Mouse (Mus musculus): Measurements from ENCODE around the gene Rap1gap2.

Gene Rap1gap2

DNA sequence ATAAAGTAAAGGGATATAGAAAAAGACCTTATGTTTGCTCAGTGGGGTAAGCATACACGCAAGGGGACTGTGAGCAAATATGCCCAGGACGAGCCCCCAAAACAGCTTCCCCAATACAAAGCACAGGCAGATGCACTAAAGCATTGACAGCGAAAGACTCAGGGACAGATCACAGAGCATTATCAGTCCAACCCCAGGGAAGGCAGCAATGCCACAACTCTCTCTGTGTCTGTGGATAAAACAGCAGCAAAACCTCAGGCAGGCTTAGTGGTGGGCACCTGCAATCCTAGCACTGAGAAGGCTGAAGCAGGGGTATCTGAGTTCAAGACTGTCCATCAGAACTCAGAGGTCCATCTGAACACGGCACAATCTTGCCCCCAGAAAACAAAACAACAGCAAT lies 73.4 kb downstream of the Rap1gap2 start:
- DNase-seq (ENCODE audit: low read depth, low spot score): no peak

DNA sequence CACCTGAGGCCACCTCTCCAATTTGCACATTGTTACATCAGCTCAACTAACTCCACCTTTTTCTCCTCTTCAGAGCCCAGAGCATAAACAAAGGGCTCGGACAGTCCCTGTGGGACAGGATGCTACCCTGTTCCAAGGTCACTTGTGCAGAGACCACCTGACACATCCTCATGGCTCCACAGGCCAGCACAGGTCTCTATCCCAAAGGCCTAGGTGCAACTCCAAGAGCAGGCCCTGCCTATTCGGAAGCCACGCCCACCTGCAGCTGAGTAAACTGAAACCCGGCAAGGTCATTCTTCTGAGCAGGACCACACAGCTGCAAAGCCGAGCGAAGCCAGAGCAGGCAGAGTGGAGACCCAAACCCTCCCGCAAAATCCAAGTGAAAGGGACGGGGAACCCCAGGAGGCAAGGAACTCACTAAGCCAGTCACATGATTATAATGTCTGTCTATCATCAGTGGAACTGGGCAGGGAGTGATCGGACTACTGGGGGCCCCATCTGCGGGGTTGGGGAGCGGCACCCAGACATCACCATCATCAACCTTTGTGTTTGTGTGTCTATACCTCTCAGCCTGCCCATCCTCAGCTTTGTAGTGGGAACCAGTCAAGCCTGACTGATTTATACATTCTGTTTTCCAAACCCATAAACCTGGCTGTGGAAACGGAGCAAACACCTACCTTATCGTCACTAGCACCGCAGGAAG lies 74.4 kb downstream of the Rap1gap2 start:
- DNase-seq (ENCODE audit: low read depth, low spot score): peak; percentile 49

DNA sequence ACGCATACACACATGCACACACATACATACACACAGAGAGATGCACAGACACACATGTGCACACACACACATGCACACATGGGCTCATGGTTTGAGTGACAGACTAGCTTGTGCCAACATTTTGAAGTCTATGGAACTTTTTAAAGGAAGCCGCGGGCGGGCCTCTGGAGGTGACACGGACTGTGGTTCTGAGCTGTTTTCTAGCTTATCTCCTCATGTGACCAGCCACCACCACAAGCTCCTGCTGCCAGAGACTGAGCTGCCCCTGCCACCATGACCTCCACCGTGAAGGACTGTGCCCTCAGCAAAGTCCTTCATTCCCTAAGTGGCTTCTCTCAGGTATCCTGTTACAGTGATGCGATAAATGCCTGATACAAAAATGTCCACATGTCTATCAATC lies 76.3 kb downstream of the Rap1gap2 start:
- no peak for DNase-seq (ENCODE audit: low read depth, low spot score)

DNA sequence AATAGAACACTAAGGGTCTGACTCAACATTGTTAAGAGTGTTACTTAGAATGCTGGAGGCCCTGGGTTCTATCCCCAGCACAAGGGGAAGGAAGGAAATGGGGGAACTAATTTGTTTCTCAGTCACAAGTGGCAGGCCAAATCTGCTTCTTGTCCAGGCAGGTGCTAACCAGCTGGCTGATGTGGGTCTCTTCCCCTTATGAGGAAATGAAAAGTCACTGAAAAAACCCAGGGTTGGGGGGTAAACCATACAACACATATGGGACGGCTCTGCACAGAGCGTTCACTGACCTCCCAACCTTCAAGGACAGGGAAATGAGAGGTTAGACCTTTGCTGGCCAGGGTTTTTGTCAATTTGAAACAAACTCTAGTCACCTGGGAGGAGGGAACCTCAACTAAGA lies 77.7 kb downstream of the Rap1gap2 start:
- DNase-seq (ENCODE audit: low read depth, low spot score): no peak

DNA sequence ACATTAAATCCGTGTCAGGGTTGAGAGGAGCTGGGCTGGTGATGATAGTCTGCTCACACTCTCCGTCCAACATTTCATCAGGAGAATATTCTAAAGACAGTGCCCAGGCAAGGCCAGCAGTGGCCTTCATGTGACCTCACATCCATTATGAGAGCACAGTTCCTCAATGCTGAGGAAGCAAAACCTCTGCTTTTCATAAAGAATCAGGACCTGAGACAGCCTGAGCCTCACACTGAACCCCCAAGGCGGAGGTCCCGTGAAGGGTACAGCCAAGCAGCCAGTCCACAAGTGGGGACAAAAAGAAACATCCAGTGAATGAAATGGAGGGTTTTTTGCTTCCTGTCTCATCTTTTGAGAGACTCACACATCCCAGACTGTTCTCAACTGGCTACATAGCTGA lies 78.3 kb downstream of the Rap1gap2 start:
- no peak for DNase-seq (ENCODE audit: low read depth, low spot score)

DNA sequence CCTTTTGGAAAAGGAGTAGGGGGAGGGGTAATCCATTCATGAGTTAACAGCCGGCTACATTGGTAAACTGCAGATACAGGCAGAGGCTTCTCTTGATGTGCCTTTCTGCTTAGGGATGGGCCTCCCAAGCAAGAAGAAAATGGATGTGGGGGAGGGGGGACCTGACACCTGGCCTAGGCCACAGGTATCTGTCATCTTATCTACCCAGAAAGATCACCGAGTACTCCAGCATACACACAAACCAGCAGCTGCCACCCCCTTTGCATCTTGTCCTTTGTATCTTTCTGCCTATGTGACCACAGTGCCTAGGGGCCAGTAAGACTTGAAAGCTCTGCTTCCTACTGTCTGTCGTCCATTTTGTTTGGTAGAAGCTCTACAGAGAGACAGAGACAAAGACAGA lies 79.0 kb downstream of the Rap1gap2 start:
- DNase-seq (ENCODE audit: low read depth, low spot score): no peak

DNA sequence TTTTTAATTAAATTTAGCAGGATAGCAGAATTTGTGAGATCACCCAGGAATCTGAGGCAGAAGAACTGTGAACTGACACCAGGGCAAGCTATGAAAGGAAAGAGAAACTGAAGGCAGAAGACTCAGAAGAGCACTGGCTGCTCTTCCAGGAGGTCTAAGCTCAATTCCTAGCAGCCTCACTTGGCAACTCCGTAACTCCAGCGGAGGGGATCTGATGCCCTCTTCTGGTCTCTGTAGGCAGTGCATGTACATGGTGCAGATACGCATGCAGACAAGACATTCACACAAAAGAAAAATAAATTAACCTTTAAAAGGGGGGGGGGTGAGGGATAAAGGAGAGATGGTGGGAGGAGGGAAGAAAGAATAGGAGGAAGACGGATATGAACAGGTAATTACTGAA lies 80.9 kb downstream of the Rap1gap2 start:
- peak; percentile 60 for DNase-seq (ENCODE audit: low read depth, low spot score)

DNA sequence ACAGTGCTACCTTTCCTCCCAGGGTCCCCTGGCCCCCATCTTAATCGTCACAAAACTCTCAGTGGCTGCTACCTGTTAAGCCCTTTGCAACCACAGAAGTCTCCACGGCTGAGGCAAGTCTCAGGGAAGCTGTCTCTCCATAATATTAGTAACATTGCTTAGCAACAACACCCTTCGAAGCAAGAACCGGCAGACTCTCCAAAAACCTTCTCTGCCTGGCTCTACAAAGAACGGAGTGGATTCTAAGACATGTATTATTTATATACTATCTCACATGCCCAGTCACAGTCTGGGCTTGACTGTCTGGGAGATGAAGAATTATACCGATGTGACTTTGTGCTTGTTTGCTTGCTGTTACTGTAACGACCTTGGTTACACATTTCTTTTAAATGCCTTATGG lies 83.2 kb downstream of the Rap1gap2 start:
- DNase-seq (ENCODE audit: low read depth, low spot score): no peak

DNA sequence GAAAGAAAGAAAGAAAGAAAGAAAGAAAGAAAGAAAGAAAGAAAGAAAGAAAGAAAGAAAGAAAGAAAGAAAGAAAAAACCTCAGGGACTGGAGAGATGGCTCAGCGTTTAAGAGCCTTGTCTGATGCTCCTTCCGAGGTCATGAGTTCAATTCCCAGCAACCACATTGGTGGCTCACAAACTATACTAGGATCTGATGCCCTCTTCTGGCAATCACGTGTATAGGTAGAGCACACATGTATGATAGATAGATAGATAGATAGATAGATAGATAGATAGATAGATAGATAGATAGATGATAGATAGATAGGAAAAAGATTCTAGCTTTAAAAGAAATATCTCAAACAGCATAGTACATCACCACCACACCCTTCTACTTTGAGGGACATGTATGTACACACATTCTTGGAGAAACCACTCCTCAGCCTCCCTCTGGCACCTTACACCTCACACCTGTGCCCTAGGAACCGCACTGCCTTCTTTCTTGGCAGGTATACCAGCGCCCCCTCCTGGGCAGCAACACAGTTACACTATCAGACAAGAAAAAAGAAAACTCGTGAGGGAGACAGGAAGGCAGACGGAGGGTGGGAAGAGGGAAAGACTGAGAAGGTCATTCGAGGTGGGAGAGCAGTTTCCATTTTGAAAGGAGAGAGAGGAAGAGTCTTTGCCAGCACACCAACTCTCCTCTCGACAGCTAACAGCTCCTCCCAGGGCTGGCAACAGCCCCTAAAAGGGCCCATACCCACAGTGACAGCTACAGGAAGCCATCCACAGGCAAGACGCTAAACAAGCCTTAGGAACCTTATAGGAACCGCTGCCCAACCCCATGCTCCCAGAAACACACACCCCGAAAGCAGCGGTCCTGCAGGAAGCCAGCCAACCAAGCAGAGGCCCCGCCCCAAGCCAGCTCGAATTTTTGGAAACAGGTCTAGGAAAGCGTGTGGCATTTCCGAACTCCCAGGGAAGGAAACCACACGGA lies 84.2 kb downstream of the Rap1gap2 start:
- peak; percentile 34 for DNase-seq (ENCODE audit: low read depth, low spot score)

DNA sequence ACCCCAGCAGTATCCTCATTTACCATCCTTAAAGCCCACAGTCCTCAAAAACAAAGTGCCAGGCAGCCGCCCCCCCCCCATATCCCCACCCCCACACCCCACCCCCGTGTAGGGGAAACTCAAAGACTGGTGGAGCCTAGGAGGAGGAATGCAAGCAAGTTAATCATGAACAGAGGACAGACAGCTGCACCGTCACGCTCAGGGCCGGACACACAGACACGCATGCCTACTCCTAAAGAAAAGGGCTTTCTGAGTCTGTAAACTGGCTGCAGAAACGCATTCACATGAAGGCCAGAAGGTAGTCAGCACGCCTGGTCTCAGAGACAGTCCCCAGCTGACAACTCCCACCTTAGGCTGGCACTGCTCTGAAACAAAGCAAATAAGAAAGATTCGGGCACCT lies 85.1 kb downstream of the Rap1gap2 start:
- DNase-seq (ENCODE audit: low read depth, low spot score): no peak

DNA sequence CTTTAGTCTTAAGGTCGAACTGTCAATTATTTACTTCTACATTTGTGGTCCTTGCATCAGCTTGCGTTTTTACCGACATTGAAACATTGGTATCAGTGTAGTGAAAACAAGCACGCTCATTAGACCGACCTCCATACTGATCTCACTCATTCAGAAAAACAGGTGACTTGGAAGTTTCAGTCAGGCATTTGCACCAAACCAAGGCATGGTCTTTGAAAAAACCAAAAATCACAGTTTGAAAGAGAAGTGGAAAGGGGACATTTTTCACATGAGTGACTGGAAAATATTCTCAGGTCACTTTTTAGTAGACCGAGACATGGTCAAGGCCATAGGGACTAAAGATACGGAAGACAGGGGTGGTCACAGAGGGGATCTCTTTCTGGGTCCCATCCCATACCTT lies 85.5 kb downstream of the Rap1gap2 start:
- DNase-seq (ENCODE audit: low read depth, low spot score): no peak

DNA sequence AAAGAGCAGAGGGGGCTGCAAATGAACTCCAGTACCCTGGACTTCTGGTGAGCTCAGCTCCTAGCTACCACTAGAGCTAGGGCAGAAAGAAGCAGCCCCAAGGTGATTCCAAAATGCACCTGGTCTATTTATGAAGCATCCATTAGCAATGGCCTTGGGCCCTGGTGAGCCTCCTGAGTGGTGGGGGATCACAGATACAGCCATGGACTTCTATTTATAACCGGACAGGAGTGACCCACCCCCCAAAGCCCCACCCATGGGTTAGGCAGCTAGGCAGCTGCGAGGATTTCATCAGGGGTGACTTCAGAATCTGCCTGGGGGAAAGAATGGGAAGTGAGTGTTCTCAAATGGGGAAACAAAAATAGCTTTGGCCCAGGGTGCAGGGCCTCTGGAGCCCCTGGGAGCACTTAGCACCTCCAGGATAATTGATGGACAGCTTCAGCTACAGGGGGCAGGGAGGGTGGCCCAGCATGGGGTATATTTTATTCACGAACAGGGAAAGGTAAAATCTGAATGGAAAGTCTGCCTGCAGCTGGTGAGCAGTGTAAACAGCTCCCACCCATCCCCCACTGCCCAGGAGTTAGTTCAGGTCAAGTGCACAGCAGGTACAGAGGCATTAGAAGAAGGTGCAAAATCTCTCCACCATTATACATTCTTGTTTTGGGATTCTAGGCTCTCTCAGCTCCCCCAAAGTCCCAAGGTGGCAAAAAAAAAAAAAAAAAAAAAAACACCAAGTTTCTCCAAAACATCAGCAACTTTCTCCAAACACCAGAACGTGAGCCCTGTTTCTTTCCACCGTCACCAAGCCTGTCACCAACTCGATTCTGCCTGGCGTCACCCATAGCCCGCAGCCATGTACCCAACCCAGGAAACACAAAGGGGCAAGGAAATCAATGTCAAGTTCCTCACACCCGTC lies 86.4 kb downstream of the Rap1gap2 start:
- no peak for DNase-seq (ENCODE audit: low read depth, low spot score)

DNA sequence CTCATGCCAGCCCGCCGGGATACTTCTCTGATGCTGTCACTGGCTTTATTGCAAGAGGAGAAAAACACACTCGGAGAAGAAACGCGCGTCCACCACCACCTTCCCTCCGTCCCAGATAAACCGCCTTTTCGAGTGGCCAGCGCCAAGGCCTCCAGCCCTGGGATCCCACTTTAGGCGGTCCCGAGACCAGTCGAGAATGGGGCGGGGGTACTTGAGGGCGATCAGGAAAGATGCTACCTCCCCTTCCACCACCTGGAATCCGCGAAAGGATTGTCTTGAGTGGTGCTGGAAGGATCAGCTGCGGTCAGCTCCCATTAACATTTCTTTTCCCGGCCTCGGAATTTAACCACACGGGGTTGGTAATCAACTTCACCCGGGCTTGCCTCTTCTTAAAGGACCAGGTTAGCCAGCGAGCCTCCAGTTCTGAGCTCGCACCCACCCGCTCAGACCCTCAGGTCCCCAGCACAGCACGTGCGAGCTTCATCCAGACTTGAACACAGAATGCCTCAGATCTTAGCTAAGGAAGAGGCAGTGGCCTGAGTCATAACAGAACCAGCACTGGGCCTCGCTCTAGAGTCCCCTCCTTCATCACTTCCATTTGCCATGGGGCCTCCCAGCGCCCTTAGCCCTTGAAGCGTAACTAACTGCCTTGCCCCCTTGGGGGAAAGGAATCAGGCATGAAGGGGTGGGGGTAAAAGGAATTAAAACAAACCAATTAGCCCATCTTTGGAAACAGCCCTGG lies 87.3 kb downstream of the Rap1gap2 start:
- DNase-seq (ENCODE audit: low read depth, low spot score): peak; percentile 23

DNA sequence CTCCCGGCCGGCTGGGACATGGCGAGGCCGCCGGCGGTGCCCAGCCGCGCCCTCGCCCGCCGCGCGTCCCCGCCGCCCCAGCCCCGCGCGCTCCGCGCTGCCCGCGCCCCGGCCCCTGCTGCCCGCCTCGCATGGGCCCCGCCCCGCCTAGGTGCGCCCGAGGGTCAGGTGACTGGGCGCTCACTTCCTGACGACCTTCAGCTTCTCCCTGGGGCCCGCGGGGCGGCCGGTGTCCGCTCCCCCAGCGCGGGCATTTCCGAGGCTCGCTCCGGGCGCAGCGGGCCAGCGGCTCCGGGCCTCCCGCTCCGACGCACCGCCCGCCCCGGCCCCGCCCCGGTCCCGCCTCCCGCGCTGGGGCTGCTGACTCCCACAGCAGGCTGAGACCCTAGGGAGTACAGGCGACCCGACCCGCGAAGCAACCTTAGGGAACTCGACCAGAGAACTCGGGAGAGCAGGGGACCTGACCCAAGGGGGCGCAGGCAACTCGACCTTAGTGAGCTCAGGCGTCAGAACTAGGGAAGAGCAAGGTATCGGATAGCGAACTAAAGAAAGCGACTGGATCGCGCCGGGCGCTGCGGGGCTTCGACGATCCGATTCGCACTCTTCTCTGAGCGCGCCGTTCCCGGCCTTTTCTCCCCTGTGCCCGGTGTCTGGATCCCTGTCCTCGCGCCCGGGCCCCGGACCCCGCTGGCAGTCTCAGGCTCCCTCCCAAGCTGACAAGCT lies 88.1 kb downstream of the Rap1gap2 start:
- peak; percentile 47 for DNase-seq (ENCODE audit: low read depth, low spot score)

DNA sequence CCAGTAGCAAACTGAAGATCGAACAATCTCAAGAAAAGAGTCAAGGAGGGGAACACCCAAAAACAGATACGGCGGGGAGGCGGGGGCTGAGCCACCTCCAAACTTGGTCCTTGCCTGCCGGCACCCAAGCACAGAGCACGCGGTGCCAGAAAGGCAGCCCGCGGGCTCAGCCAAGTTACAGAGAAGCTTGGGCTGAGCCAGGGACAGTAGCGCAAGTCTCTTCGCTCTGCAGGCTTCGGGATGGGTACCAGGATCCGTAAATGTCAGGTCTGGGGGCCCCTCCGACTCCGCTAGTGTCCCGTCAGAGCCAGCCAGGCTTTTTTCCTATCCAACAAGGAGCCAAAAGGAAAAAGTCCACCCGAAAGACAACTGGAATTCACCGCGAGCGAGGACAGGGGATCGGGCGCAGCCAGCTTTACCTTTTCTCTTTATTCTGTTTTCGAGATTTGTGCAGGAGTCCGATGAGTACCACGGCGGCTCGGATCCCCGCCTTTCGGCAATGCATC lies 88.7 kb downstream of the Rap1gap2 start:
- DNase-seq (ENCODE audit: low read depth, low spot score): no peak

DNA sequence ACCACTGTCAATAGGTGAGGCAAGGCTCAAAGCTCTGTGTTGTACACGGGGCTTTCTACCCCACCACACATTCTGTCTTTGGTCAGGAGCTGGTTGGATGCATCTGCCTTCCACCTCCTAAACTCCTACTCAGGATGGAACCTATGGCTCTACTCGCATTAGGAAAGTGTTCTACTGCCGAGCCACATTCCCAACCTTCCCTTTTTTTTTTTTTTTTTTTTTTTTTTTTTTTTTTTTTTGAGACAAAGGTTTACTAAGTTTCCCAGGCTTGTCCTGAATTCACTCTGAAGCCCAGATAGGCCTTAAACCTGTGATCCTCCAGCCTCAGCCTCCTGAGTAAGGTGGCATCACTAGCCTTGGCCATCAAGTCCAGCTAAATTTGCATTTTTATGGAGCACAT lies 90.5 kb downstream of the Rap1gap2 start:
- DNase-seq (ENCODE audit: low read depth, low spot score): no peak

DNA sequence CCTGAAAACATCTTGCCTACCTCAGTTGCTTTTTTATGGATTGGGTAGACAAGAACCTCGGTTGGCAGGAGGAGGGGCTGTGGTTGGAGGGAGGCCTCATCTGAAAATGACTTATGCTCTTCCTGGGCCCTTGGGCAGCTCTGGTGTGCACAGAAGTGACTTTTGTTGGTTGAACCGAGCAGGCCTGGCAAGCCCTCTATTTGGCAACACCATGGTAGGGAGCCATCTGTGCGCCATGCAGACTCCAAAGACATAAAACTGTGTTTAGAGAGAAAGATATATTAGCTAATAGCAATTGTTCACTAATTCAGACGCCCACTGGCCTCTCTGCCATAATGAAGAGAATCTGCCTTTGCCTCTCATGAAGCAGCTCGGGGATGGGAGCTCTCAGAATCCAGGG lies 94.6 kb downstream of the Rap1gap2 start:
- no peak for DNase-seq (ENCODE audit: low read depth, low spot score)

DNA sequence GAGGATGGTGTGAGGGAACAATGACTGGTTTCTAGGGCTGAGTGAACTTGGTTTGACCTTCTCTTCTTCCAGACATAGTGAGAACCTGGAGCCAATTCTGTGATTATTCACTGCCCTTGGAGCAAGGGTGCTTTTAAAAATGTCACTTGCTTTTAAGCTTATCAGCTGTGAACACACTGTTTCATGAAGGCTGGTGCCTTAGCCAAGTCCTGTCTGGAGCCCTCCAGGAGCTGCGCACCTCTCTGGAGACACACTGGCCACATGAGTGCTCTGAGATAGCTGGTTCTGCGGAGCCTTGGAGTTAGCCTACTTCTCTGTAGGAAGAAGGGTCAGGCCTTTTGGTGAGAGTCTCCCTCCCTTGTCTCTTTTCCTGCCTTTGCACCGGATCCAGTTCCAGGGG lies 95.7 kb downstream of the Rap1gap2 start:
- no peak for DNase-seq (ENCODE audit: low read depth, low spot score)

DNA sequence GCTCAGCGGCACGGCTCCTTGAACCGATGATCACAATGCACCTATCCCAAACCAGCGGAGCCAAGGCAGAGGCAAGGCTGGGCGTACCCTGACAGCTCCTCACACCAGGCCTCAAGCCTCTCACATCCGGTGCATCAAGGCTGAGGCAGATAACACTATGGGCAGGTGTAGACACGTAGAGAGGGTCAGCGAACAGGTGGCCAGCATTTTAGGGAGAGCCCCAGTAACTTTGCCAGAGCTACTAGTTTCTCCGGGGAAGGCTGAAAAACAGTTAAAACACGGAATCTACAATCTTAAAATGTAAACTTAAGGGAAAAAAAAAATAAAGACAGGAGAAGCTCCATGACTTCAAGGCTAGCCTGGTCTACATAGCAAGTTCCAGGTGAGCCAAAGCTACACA lies 98.1 kb downstream of the Rap1gap2 start:
- no peak for DNase-seq (ENCODE audit: low read depth, low spot score)

DNA sequence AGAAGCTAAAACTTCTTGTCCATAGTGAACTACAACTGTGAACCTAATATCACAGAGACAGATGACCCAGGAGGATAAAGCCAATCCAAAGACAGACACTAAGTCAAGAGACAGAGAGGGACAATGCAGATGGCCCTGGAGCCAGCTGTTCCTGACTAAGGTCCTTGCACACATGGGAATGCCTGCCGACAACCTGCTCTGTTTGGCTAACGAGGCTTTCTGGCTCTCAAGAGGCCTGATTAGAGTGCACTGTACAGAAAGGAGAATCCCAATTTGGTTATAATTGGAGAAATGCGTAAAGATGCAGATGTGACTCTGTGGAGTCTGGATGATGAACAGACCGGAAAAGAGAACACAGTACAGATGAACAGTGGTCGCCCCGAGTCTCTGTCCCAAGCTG lies 104.4 kb downstream of the Rap1gap2 start:
- no peak for DNase-seq (ENCODE audit: low read depth, low spot score)

All from mesoderm, embryonic 11.5 days (tissue).